Mouse (Mus musculus) intestine, postnatal 0 days (tissue): Measurements from ENCODE around the gene Cops2. TPM values are rescaled to one million over a fixed set of nuclear protein-coding genes. Genes with fewer than 3 reads are reported as not detected.
A peak's percentile ranks its signal among the peaks of the same experiment; 100 is the strongest.

ENCODE experiments used
- ATAC-seq: fragments of 200-750 bp; cut with Nextera tagmentation; 2 replicates; pipeline ENCODE4 v1.8.0; 2017; ENCODE audit warnings: mild to moderate bottlenecking, moderate TSS enrichment, moderate library complexity
- H3K27ac ChIP-seq: fragments of 300-500 bp; sonication (generic); 2 replicates; pipeline ENCODE4 v1.5.1; 2014; ENCODE audit warnings: mild to moderate bottlenecking, low read depth, low read length, moderate library complexity
- H3K27me3 ChIP-seq: fragments of 300-500 bp; sonication (generic); replicated peaks from 2 replicates; pipeline ENCODE4 v1.6.1; 2014; ENCODE audit warnings: low read length, mixed read lengths; ENCODE audit not compliant: control insufficient read depth, insufficient read depth
- H3K36me3 ChIP-seq: fragments of 300-500 bp; sonication (generic); 2 replicates; pipeline ENCODE4 v1.6.1; 2014; ENCODE audit warnings: mild to moderate bottlenecking, moderate library complexity; ENCODE audit not compliant: control insufficient read depth, insufficient read depth
- H3K4me1 ChIP-seq: fragments of 300-500 bp; sonication (generic); replicated peaks from 2 replicates; pipeline ENCODE4 v1.6.1; 2014; ENCODE audit warnings: antibody characterized with exemption, low read length, mixed read lengths; ENCODE audit not compliant: control insufficient read depth, insufficient read depth
- H3K4me2 ChIP-seq: fragments of 300-500 bp; sonication (generic); replicated peaks from 2 replicates; pipeline ENCODE4 v1.6.1; 2014; ENCODE audit warnings: low read depth, mild to moderate bottlenecking, moderate library complexity
- H3K4me3 ChIP-seq: fragments of 300-500 bp; sonication (generic); 2 replicates; pipeline ENCODE4 v1.5.1; 2014; ENCODE audit warnings: low read depth, low read length
- H3K9ac ChIP-seq: fragments of 300-500 bp; sonication (generic); 2 replicates; pipeline ENCODE4 v1.6.1; 2014; ENCODE audit warnings: mild to moderate bottlenecking, low read depth, low read length
- H3K9me3 ChIP-seq: fragments of 300-500 bp; sonication (generic); 2 replicates; pipeline ENCODE4 v1.6.1; 2016; ENCODE audit warnings: mixed run types; ENCODE audit not compliant: control insufficient read depth
- CTCF ChIP-seq: sonication (generic); IDR thresholded peaks from 2 replicates; pipeline ENCODE4 v1.5.1; 2016; ENCODE audit warnings: low read depth, mild to moderate bottlenecking, control low read depth, antibody characterized with exemption, moderate library complexity
- WGBS: fragments of 180-500 bp; shearing (Covaris S2); extraction: QIAGEN DNeasy Blood & Tissue Kit; methylation state at CpG from one replicate; pipeline ENCODE4 v1.1.7; 2014; 5-methylcytosine and 5-hydroxymethylcytosine counted together
- polyA plus RNA-seq: library from polyadenylated mRNA; unstranded; fragments of >200 nt; fragmentation: Nextera tagmentation; extraction: Ambion mirVana; gene quantifications from 2 replicates; pipeline ENCODE4 v1.2.1, GENCODE M21; 2015

The Cops2 gene
- polyA plus RNA-seq, result 28.7 and 29.8 TPM in 2 replicates

GRCm38 (mm10) chr2:125858521-125859280, at the start of gene Cops2, which contains the start of gene Galk2:
TSS of gene Cops2 (minus strand) at chr2:125859139.
TSS of gene Galk2 (plus strand) at chr2:125859109.
- peak within 1 kb of the TSS; percentile 85 for H3K4me2 ChIP-seq
- H3K4me1 ChIP-seq, result no peaks in the 10 kb centered on the region; the same call in 1 of the 2 replicates
- TF ChIP-seq CTCF, result no peak
- WGBS, result under 1% methylated on average over 54 of the region's 54 CpGs
- peak within 1 kb of the TSS; percentile 82 for H3K27ac ChIP-seq
- H3K27me3 ChIP-seq, result no peaks in the 10 kb centered on the region
- peak within 1 kb of the TSS; percentile 100 for H3K4me3 ChIP-seq
- peak within 1 kb of the TSS; percentile 97 for H3K9ac ChIP-seq
- no peaks in the 10 kb centered on the region for H3K9me3 ChIP-seq
- H3K36me3 ChIP-seq, result no peaks in the 10 kb centered on the region
- peak; percentile 100 for ATAC-seq

- no peak for TF ChIP-seq CTCF
- WGBS, result 88% methylated on average over 4 of the region's 4 CpGs
These were observed 48.8 kb upstream of the Cops2 start for GRCm38 (mm10) chr2:125907580-125908255.

DNA sequence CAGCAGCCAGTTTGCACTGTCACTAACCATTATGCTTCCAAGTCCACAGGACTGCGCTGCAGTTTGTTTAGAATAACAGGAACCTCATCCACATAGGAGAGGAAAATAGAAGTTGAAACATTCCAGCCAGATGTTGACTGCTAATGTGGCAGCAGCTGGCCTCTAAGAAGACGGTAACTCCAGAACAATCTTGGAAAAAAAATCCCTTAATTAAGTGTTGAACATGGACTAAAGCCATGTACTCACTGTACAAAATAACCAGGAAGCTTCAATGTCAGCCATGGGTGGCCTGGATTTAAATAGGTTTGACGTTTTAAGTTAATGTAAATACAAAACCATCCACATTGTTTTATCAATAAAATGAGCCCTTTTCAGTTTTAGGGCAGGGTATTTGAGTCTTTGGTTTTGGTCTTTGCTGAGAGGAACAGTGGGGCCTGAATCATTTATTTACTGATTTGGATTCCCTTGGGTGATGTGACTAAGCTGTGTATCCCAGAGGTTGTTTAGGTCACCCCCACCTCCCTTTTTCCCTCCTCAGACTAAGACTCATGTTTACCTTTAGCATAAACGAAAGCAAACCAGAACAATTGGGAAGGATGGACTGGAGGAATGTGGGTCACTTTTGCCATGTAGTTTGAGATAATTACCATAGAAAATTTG, 47.6 kb upstream of the Cops2 start:
- Histone ChIP-seq H3K27ac (no peak overlapping the region), H3K27me3 (no peaks in the 10 kb centered on the region), H3K4me1 (no peaks in the 10 kb centered on the region), H3K36me3 (peaks cover 8% of the 10 kb centered on the region; the same call in 1 of the 2 replicates), H3K9ac (no peak overlapping the region), H3K9me3 (no peaks in the 10 kb centered on the region), H3K4me2 (no peak overlapping the region), H3K4me3 (no peak overlapping the region)
- no peak for TF ChIP-seq CTCF
- no peak for ATAC-seq
- 64% methylated on average over 4 of the region's 4 CpGs for WGBS

More at GRCm38 (mm10) chr2:125907580-125908255, 48.8 kb upstream of the Cops2 start:
- Histone ChIP-seq H3K4me2 (no peak overlapping the region), H3K9me3 (no peaks in the 10 kb centered on the region), H3K27ac (no peak overlapping the region), H3K27me3 (no peaks in the 10 kb centered on the region), H3K9ac (no peak overlapping the region), H3K36me3 (peaks cover 8% of the 10 kb centered on the region; the same call in 1 of the 2 replicates), H3K4me3 (no peak overlapping the region), H3K4me1 (no peaks in the 10 kb centered on the region)
- ATAC-seq, result no peak

GRCm38 (mm10) chr2:125901426-125901825, 42.5 kb upstream of the Cops2 start:
- H3K9me3 ChIP-seq, result no peaks in the 10 kb centered on the region
- ATAC-seq, result no peak
- H3K4me3 ChIP-seq, result no peak overlapping the region
- 92% methylated on average over 3 of the region's 3 CpGs for WGBS
- TF ChIP-seq CTCF, result no peak
- no peak overlapping the region for H3K9ac ChIP-seq
- no peaks in the 10 kb centered on the region for H3K27me3 ChIP-seq
- H3K36me3 ChIP-seq, result peaks cover 32% of the 10 kb centered on the region; the same call in 1 of the 2 replicates
- H3K4me2 ChIP-seq, result no peak overlapping the region
- H3K4me1 ChIP-seq, result no peaks in the 10 kb centered on the region
- H3K27ac ChIP-seq, result no peak overlapping the region

- ATAC-seq, result no peak
- no peaks in the 10 kb centered on the region for H3K9me3 ChIP-seq
- H3K36me3 ChIP-seq, result peaks cover 33% of the 10 kb centered on the region; the same call in 1 of the 2 replicates
- H3K27ac ChIP-seq, result no peak overlapping the region
- no peak overlapping the region for H3K9ac ChIP-seq
- no peak overlapping the region for H3K4me3 ChIP-seq
- 76% methylated on average over 6 of the region's 6 CpGs for WGBS
- H3K4me1 ChIP-seq, result no peaks in the 10 kb centered on the region
- no peak overlapping the region for H3K4me2 ChIP-seq
- TF ChIP-seq CTCF, result no peak
- H3K27me3 ChIP-seq, result no peaks in the 10 kb centered on the region
These were observed 42.0 kb upstream of the Cops2 start for GRCm38 (mm10) chr2:125900797-125901410.
